Mouse (Mus musculus) ES-Bruce4 (cell line): ENCODE data around the gene Krt84.
"Not testable (repeated sequence)": the region's sequence is repeated elsewhere in the genome, so short reads cannot be mapped to it uniquely, and the experiment has no call there.

Experiments
- CTCF ChIP-seq: IDR thresholded peaks from one replicate; pipeline ENCODE4 v1.8.1; 2011; ENCODE audit warnings: low read depth, low read length
- EP300 ChIP-seq: IDR thresholded peaks from 2 replicates; pipeline ENCODE4 v1.6.1; 2011; ENCODE audit warnings: low read depth, low read length; ENCODE audit not compliant: insufficient read depth
- POLR2A ChIP-seq: IDR thresholded peaks from one replicate; pipeline ENCODE4 v1.8.1; 2011; ENCODE audit warnings: low read length; ENCODE audit not compliant: insufficient read depth

DNA sequence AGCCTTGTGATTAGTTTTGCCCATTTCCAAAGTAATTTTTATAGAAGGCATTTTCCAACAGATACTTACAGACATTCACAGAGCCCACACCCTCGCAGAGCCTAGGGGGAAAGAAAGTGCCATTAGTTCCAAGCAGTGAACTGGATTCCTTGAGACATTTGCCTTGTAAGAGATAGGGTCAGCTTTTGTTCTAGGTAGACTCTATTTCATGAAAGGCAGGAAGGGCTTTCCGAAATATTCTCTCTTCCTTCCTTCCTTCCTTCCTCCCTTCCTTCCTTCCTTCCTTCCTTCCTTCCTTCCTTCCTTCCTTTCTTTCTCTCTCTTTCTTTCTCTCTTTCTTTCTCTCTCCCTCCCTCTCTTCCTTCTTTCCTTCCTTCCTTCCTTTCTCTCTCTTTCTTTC is 15.5 kb downstream of the Krt84 start, which contains the start of gene Gm49425:
- not testable (repeated sequence) for TF ChIP-seq CTCF, EP300, POLR2A
